Comparison of ENCODE assay signal across 11 mouse cellular contexts in the genomic region with DNA sequence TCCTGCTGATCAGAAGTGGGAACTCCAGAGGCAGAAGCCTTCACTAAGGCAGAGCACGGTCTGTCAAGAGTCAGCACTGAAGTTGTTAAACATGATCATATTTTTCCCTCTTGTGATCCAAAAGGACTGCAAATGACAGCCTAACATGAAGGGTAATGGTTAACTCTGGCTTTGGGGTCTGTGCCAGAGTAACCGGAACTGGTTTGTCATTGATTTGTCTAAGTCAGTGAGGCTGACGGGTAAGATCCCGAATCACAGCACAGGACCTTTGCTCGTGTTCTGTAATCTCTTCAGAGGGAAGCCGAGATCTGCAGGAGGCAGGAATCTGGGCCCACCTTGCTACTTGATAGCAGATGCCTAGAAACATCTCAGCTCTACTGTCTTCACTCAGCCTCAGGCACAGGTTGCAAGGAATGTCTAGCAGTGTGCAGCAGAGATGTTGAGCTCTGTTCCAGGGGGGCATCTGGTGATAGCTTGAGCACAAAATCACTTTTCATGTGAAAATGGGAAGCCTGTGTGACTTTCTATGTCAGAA. TPM values are rescaled to one million over a fixed set of nuclear protein-coding genes. Genes with fewer than 3 reads are reported as not detected.
DNase-seq lines count a peak whose midpoint lies in the region; ATAC-seq and TF ChIP-seq lines count a peak whose summit lies in the region.
"Had no signal": no experiment of that assay in that cellular context is flagged by ENCODE, and none has a peak within 500 bp of the region (broad histone marks: within the 10 kb centered on the region; RNA-seq: fewer than 3 reads in every experiment).

No protein-coding gene starts in this region.

- TF ChIP-seq EP300 in stomach, postnatal 0 days (optimal IDR thresholded peaks at IDR 0.05) = no peak

- no peak overlapping the region for H3K9ac ChIP-seq in heart, embryonic 11.5 days (ENCODE audit: low read depth, low read length)
- no peak overlapping the region for H3K9ac ChIP-seq in midbrain, embryonic 11.5 days (ENCODE audit: low read length)
- H3K9ac ChIP-seq in midbrain, embryonic 14.5 days (replicated peaks; ENCODE audit: low read length) = no peak overlapping the region
- no peak overlapping the region for H3K9ac ChIP-seq in stomach, postnatal 0 days (ENCODE audit: low read length)
- no peak overlapping the region for H3K9ac ChIP-seq in neural tube, embryonic 15.5 days (replicated peaks)
- H3K9ac ChIP-seq in forebrain, embryonic 15.5 days (replicated peaks) = no peak overlapping the region

- no peak overlapping the region for H3K27ac ChIP-seq in heart, embryonic 11.5 days (ENCODE audit: low read depth, low read length)
- no peak overlapping the region for H3K27ac ChIP-seq in midbrain, embryonic 11.5 days (ENCODE audit: low read depth, low read length)
- H3K27ac ChIP-seq in midbrain, embryonic 14.5 days (replicated peaks; ENCODE audit: low read depth, low read length) = no peak overlapping the region
- H3K27ac ChIP-seq in stomach, postnatal 0 days (replicated peaks) = no peak overlapping the region
- H3K27ac ChIP-seq in neural tube, embryonic 15.5 days (replicated peaks) = no peak overlapping the region
- H3K27ac ChIP-seq in forebrain, embryonic 15.5 days (replicated peaks) = no peak overlapping the region

- no peaks in the 10 kb centered on the region for H3K36me3 ChIP-seq in heart, embryonic 11.5 days (ENCODE audit: control insufficient read depth, insufficient read depth, low read length)
- H3K36me3 ChIP-seq in midbrain, embryonic 11.5 days (ENCODE audit: control insufficient read depth, insufficient read depth, low read length) = no peaks in the 10 kb centered on the region
- H3K36me3 ChIP-seq in midbrain, embryonic 14.5 days (ENCODE audit: control insufficient read depth, insufficient read depth, low read length) = no peaks in the 10 kb centered on the region
- H3K36me3 ChIP-seq in stomach, postnatal 0 days (ENCODE audit: control insufficient read depth, insufficient read depth, low read length) = no peaks in the 10 kb centered on the region
- no peaks in the 10 kb centered on the region for H3K36me3 ChIP-seq in neural tube, embryonic 15.5 days
- H3K36me3 ChIP-seq in forebrain, embryonic 15.5 days = no peaks in the 10 kb centered on the region

- TF ChIP-seq CTCF in stomach, postnatal 0 days (IDR thresholded peaks at IDR 0.05; ENCODE audit: low read depth) = no peak

- no peak for ATAC-seq in heart, embryonic 11.5 days (replicated peaks; ENCODE audit: insufficient number of reproducible peaks, low FRiP score, low TSS enrichment)
- no peak for ATAC-seq in midbrain, embryonic 11.5 days (ENCODE audit: low FRiP score)
- no peak for ATAC-seq in midbrain, embryonic 14.5 days (ENCODE audit: low FRiP score, low TSS enrichment)
- no peak for ATAC-seq in stomach, postnatal 0 days (ENCODE audit: low FRiP score, low TSS enrichment)
- ATAC-seq in neural tube, embryonic 15.5 days (ENCODE audit: low FRiP score) = no peak
- no peak for ATAC-seq in forebrain, embryonic 15.5 days (replicated peaks)

- no peaks in the 10 kb centered on the region for H3K27me3 ChIP-seq in heart, embryonic 11.5 days (ENCODE audit: control insufficient read depth, insufficient read depth, low read length)
- H3K27me3 ChIP-seq in midbrain, embryonic 11.5 days (ENCODE audit: control insufficient read depth, insufficient read depth, low read length) = no peaks in the 10 kb centered on the region
- no peaks in the 10 kb centered on the region for H3K27me3 ChIP-seq in midbrain, embryonic 14.5 days (ENCODE audit: control insufficient read depth, insufficient read depth, low read length)
- no peaks in the 10 kb centered on the region for H3K27me3 ChIP-seq in stomach, postnatal 0 days (ENCODE audit: control insufficient read depth, insufficient read depth, low read length)
- no peaks in the 10 kb centered on the region for H3K27me3 ChIP-seq in neural tube, embryonic 15.5 days (replicated peaks)
- H3K27me3 ChIP-seq in forebrain, embryonic 15.5 days = no peaks in the 10 kb centered on the region

- WGBS in heart, embryonic 11.5 days (ENCODE audit: insufficient replicate concordance) = 59% methylated on average over 6 of the region's 6 CpGs
- WGBS in midbrain, embryonic 11.5 days = 81% methylated on average over 6 of the region's 6 CpGs
- 63% methylated on average over 6 of the region's 6 CpGs for WGBS in midbrain, embryonic 14.5 days
- 47% methylated on average over 6 of the region's 6 CpGs for whole genome bisulfite sequencing in stomach, postnatal 0 days
- 80% methylated on average over 6 of the region's 6 CpGs for WGBS in neural tube, embryonic 15.5 days
- WGBS in forebrain, embryonic 15.5 days = 84% methylated on average over 6 of the region's 6 CpGs

- no peaks in the 10 kb centered on the region for H3K9me3 ChIP-seq in heart, embryonic 11.5 days (replicated peaks; ENCODE audit: control insufficient read depth, low read length)
- H3K9me3 ChIP-seq in midbrain, embryonic 11.5 days (ENCODE audit: control insufficient read depth, low read length) = no peaks in the 10 kb centered on the region
- no peaks in the 10 kb centered on the region for H3K9me3 ChIP-seq in midbrain, embryonic 14.5 days (ENCODE audit: control insufficient read depth, low read length)
- no peaks in the 10 kb centered on the region for H3K9me3 ChIP-seq in stomach, postnatal 0 days (ENCODE audit: control insufficient read depth, low read length)
- no peaks in the 10 kb centered on the region for H3K9me3 ChIP-seq in neural tube, embryonic 15.5 days (replicated peaks)
- no peaks in the 10 kb centered on the region for H3K9me3 ChIP-seq in forebrain, embryonic 15.5 days

- no peak overlapping the region for H3K4me3 ChIP-seq in heart, embryonic 11.5 days (ENCODE audit: low read depth, low read length)
- H3K4me3 ChIP-seq in midbrain, embryonic 11.5 days (ENCODE audit: low read depth, low read length) = no peak overlapping the region
- H3K4me3 ChIP-seq in midbrain, embryonic 14.5 days (replicated peaks; ENCODE audit: low read depth, low read length) = no peak overlapping the region
- H3K4me3 ChIP-seq in stomach, postnatal 0 days (ENCODE audit: low read depth, low read length) = no peak overlapping the region
- no peak overlapping the region for H3K4me3 ChIP-seq in neural tube, embryonic 15.5 days (replicated peaks)
- H3K4me3 ChIP-seq in forebrain, embryonic 15.5 days = no peak overlapping the region

- DNase-seq in heart, adult 11 months = peak; percentile 90
- no peak for DNase-seq in midbrain, embryonic 11.5 days (ENCODE audit: low spot score, missing footprints)
- DNase-seq in midbrain, embryonic 14.5 days = no peak
- DNase-seq in kidney, postnatal 25 days = peak; percentile 76 to 84
- DNase-seq in stomach, postnatal 0 days (ENCODE audit: low spot score) = peak; percentile 17
- DNase-seq: adrenal gland, adult 8-10 months; B cell, adult 2 months; lung, postnatal 14 days had no signal

- peaks cover 27% of the 10 kb centered on the region for H3K4me1 ChIP-seq in heart, embryonic 11.5 days (ENCODE audit: control insufficient read depth, insufficient read depth, low read length)
- H3K4me1 ChIP-seq in midbrain, embryonic 11.5 days (ENCODE audit: control insufficient read depth, insufficient read depth, low read length) = peaks cover 28% of the 10 kb centered on the region
- peaks cover 21% of the 10 kb centered on the region for H3K4me1 ChIP-seq in midbrain, embryonic 14.5 days (ENCODE audit: control insufficient read depth, insufficient read depth, low read length)
- peaks cover 6% of the 10 kb centered on the region for H3K4me1 ChIP-seq in stomach, postnatal 0 days (replicated peaks; ENCODE audit: control insufficient read depth, insufficient read depth)
- H3K4me1 ChIP-seq in neural tube, embryonic 15.5 days = peaks cover 46% of the 10 kb centered on the region
- H3K4me1 ChIP-seq in forebrain, embryonic 15.5 days = peaks cover 31% of the 10 kb centered on the region

- H3K4me2 ChIP-seq in heart, embryonic 11.5 days = no peak overlapping the region
- peak overlapping the region; percentile 0; the same call in 1 of the 2 replicates for H3K4me2 ChIP-seq in midbrain, embryonic 11.5 days
- no peak overlapping the region for H3K4me2 ChIP-seq in midbrain, embryonic 14.5 days (ENCODE audit: low read length)
- H3K4me2 ChIP-seq in stomach, postnatal 0 days (replicated peaks; ENCODE audit: low read depth) = no peak overlapping the region
- no peak overlapping the region for H3K4me2 ChIP-seq in neural tube, embryonic 15.5 days
- no peak overlapping the region for H3K4me2 ChIP-seq in forebrain, embryonic 15.5 days (replicated peaks)

RNA-seq across cellular contexts. Expression of a gene that starts 2.8 kb away (rescaled TPM):
- 15.5 and 16.6 TPM in 2 replicates for polyA plus RNA-seq in heart, embryonic 11.5 days (2014; fragmentation: Nextera tagmentation; extraction: Ambion mirVana)
- polyA plus RNA-seq in midbrain, embryonic 11.5 days (2014; fragmentation: Nextera tagmentation; extraction: Ambion mirVana) = 16.5 and 17.7 TPM in 2 replicates
- polyA plus RNA-seq in midbrain, embryonic 14.5 days (2014; fragmentation: Nextera tagmentation; extraction: Ambion mirVana) = 6.6 and 9.0 TPM in 2 replicates
- 6.8 and 7.3 TPM in 2 replicates for polyA plus RNA-seq in stomach, postnatal 0 days (2015; fragmentation: Nextera tagmentation; extraction: Ambion mirVana)
- polyA plus RNA-seq in neural tube, embryonic 15.5 days (2015; fragmentation: Nextera tagmentation; extraction: Ambion mirVana) = 6.5 and 9.6 TPM in 2 replicates
- polyA plus RNA-seq in forebrain, embryonic 15.5 days (2015; fragmentation: Nextera tagmentation; extraction: Ambion mirVana) = 10.7 and 11.2 TPM in 2 replicates

Comparison
In these comparisons a context has a peak if more than half of its experiments do, and no peak if none do; other contexts are left out.
1. DNase-seq: peak in heart, adult 11 months (single experiment), kidney, postnatal 25 days (2 of 2) and stomach, postnatal 0 days (single experiment); none in midbrain, embryonic 11.5 days (single experiment) and midbrain, embryonic 14.5 days (single experiment).